Mouse (Mus musculus): ENCODE measurements around the gene Dnaaf2.

Gene Dnaaf2

Small RNA genes within 50 kb of the gene (microRNA-seq; reads per million reads assigned to microRNA genes)
- gene Gm47287 (0 reads per million in 2 experiments), gene Gm47295 (0.49 to 0.80 reads per million in 2 experiments)
